Mouse (Mus musculus) gastrocnemius, postnatal 4 days (tissue): ENCODE measurements at regions not wholly inside any gene's neighbourhood (a gene's known extent, or its start where the extent isn't known, plus 50 kb on each side); places are given as distances from the start of the nearest gene placed in this dataset.

Experiments
- DNase-seq, 2 experiments: peaks; one replicate each; pipeline ENCODE4 v3.0.0; 2021 to 2022; ENCODE audit warnings: low spot score in 2 of 2, mixed read lengths in 2 of 2

- no peak for DNase-seq
Measured at GRCm38 (mm10) chr1:105123936-105124335, 232.6 kb downstream of the Rnf152 start.

DNA sequence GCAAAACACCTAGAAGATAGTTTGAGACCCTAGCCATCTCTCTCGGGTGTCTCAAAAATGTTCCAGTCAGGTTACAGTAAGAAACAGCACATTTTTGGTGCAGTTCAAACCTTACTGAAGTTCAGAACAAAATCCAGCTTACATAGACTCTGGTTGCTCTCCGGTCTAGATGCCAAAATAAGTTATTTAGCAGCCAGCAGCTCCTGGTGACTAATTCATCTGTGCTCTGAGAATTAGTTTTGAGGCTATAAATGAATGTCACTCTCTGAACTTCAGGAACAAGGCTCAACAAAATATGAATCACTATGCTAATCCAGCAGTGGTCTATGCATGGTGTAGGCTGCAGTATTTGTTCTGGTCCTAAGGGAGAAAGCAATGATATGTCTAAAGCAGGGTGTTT, 238.6 kb downstream of the Rnf152 start:
- no peak for DNase-seq

GRCm38 (mm10) chr1:105116231-105116630, 240.3 kb downstream of the Rnf152 start:
- DNase-seq: no peak

DNA sequence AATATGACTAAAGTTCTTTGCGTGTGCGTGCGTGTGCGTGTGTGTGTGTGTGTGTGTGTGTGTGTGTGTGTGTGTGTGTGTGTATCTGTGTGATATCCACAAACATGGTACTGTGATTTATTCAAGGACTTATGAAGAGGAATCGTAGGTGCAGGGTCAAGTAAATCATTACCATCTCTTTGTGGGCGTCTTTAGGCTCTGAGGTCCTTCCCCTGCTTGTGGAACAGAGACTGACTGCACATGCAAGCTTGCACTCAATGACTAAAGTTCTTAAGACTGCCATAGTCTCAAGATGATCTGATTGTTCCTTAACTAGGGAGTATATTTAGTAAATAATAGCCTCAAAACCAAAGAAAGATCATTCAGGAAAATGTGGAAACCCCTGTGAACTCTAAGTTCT, 241.1 kb downstream of the Rnf152 start:
- DNase-seq: no peak

GRCm38 (mm10) chr1:105114835-105115234, 241.7 kb downstream of the Rnf152 start:
- no peak for DNase-seq

- no peak for DNase-seq
Measured at GRCm38 (mm10) chr1:105112762-105113525, 243.6 kb downstream of the Rnf152 start.

DNA sequence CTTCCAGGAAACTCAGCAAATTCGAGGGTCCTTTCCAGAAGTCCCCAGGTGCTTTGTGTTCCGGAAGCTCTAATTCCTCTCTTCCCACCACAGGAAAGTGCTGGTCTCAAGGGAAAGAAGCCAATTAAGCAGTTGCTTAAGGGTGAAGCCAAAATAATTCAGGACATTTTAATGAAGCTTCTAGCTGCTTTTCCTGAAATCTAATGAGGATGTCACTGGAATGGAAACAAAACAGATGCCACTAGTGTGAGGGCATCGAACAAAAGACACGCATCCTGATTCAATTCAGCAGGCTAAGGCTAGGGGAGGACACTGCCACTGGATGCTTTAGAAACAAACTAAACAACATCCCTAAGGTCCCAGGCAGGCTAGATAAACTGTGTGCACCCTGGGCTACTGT, 245.3 kb downstream of the Rnf152 start:
- no peak for DNase-seq

GRCm38 (mm10) chr1:105110581-105111210, 245.8 kb downstream of the Rnf152 start:
- no peak for DNase-seq

- no peak for DNase-seq
Measured at GRCm38 (mm10) chr1:105107836-105108235, 248.7 kb downstream of the Rnf152 start.

- no peak for DNase-seq
Measured at GRCm38 (mm10) chr1:105107257-105107656, 249.3 kb downstream of the Rnf152 start.

DNA sequence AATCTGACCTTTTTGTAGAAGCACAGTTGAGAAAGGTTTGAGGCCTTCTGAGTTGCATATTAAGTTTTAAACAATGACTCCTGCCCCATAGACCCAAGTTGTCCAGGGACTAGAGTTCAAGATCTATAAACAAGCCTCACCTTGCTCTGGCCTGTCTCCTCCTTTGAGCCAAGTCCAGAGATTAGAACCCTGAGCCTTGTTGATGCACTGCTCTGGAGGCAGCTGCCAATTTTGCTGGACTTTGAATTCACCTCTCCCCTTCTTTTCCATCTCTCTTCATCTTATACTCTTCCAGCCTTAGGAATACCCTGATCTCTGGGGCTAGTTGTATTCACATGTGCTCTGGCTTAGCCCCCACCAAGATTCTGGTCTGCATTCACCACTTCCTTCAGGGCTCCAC, 251.3 kb downstream of the Rnf152 start:
- no peak for DNase-seq

GRCm38 (mm10) chr1:105095091-105095490, 261.4 kb downstream of the Rnf152 start:
- no peak for DNase-seq

DNA sequence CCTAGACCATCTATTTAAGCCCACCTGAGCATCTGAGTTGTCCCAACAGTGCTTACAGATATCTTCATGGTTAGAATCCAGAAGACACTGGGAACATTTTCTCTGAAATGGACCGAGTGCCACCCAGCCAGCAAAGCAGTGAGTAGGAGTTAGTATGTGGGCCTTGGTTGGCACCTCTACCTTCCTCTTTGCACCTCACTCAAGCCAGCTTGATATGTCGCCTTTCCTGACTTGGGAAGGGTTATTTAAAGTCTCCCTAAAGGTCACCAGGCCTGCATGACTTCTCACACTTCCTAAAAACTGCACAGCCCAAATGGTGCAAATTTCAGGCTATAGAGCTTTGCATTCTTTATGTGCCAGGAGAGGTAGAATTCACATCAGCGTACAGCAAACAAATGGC, 262.0 kb downstream of the Rnf152 start:
- DNase-seq: no peak

- no peak for DNase-seq
Measured at GRCm38 (mm10) chr1:105093875-105094274, 262.6 kb downstream of the Rnf152 start.

GRCm38 (mm10) chr1:105093012-105093411, 263.5 kb downstream of the Rnf152 start:
- DNase-seq: no peak

DNA sequence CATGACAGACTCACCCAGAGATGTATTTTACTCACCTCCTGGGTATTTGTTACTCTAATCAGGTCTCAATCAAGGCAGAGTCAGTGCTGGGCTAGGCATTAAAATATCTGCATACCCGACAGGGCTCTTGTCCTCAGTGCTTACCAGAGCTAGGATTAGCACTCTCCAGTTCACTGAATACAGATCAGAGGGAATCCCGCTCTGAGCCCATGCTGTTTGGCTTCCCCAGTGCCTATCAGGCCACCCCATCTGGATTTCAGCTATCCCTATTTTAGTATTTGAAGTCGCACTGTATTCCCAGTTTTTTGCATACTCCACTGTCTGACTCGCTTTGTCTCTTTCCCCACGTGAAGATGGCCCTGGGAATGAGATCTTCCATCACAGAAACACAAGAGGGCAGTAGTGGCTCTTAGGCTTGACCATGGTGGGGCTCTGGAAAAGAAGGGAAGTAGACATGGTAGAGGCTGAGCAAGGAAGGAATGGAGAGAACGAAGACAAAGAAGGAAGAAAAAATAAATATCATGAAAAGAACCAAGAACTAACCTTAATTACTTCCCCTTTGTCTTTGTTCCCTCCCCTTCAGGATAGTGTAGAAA, 264.1 kb downstream of the Rnf152 start:
- DNase-seq: peak in 1 of 2 experiments; percentile 31

DNA sequence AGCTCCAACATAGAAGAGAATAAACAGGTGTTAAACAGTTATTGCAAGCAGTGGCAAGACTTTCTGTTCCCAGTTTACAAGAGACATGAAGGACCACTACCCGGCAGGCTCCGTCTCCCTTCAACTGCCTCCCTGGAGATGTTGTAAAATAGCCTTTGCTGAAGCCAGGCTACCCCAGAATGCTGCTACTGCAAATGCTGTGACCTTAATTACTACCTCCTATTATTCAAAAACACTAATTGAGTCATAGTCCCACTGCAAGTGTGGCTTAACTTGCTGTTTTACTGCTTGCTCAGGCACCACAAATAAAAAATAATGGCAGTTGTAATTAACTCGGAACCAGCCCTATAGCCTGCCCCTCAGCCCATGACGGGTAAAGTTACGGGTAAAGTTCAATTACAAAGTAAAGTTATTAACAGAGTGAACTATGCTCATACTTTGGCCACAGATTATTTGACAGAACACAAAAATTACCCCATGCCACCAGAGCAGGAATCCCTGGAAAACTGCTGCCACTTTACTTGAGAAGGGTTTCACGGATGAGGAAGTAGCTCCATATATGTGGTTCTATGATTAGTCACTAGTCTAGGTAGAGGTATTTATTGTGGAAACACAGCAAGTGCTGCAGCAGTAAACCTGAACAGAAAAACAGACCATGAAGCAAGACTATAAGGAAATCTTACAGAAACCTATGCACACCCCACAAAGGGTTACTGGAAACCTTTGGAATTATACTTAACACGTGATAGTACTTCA, 267.6 kb downstream of the Rnf152 start:
- DNase-seq: no peak

DNA sequence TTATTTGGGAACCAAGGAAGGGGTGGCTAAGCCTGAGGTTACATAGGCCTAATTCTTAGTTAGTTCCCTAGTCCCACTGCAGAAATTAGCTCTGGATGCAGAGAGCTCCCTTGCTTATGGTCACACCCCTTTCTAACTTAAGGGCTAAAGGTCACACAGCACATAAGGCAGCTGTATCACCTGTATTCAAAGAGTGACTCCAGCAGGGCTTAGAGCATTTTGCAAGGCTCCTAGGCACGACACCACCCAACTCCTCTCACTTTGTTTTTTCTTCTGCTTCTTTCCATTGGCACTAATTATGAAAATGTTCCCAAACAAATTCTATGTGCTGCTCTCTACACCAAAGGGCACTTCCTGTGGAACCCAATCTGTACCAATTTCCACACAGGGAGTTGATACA, 268.9 kb downstream of the Rnf152 start:
- DNase-seq: no peak

DNA sequence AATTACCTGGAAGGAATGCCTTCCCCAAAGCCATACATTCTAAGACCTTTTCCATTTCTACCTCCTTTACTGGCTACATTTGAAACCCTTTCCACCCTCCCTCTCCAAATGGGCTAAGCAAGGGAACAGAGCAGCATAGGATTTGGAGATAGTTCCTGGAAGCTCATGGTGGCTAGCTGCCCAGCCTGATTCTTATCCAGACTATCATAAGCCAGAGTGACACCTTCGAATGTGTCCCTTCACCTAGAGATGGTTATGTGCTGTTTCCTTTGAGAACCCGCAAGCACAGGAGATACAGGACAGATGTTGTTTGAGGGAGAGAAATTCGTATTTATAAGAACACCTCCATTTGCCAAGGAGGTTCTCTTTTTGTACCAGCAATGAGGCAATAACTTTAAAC, 272.0 kb downstream of the Rnf152 start:
- no peak for DNase-seq

DNA sequence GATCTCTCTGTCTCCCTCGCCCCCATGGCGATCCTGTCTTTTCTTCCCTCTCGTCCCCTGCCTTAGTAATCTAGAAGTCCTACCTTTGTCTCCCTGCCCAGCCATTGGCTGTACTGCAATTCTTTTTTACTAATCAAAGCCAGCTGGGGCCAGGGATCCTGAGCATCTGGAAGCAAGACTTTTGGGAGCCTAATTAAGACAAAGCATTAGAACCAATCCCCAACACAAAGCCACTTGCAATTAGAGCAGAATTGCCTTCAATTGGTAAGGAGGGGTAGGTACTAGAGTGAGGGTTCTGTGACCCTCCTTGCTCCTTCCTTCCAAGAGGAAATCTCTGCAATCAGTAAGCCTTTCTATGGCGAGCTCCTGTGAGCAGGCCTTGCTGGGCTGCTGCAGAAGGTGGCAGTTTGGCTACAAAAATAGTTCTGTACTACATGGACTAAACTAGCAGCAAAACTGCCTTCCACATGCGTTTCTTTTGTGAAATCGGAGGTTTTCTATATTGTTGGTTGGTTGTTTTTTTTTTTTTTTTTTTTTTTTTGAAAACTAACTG, 272.9 kb downstream of the Rnf152 start:
- DNase-seq: no peak

DNA sequence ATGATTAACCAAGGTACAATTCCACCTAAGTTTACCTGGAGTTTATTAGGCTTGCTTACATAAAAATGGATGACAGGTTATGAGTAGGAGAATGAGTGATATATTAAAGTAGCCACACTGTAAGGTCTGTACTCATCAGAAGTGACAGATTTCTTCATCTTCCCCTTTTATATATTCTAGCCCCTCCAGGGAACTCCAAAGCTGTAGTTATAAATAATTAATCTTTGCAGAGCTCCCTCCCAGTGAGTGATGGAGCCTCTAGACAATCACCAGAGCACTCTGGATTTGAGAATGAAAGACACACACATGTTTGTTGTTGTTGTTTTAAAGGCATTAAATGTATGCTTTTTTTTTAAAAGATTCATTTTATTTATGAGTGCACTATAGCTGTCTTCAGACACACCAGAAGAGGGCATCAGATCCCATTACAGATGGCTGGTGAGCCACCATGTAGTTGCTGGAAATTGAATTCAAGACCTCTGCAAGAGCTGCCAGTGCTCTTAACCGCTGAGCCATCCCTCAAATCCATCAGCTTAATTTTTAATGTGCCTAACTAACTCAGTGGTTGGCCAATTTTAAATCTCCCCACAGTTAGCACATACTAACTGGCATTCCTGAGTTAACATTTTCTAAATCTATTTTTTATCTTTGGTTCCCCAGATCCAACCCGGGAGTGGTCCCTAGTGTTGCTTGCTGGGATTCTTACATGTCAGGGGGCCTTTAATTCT, 273.5 kb downstream of the Rnf152 start:
- DNase-seq: no peak
